Mouse (Mus musculus): ENCODE results near the gene Rpl36a. TPM values are rescaled to one million over a fixed set of nuclear protein-coding genes. Genes with fewer than 3 reads are reported as not detected.
"Not testable (repeated sequence)": the region's sequence is repeated elsewhere in the genome, so short reads cannot be mapped to it uniquely, and the experiment has no call there.

The Rpl36a gene
- polyA plus RNA-seq (2012; rRNA removed): 151 and 203 TPM in 2 replicates

- DNase-seq (ENCODE audit: low read depth): no peak
These were observed at the start of gene Rpl36a for GRCm38 (mm10) chrX:134585103-134586002. Gene Rpl36a, plus strand, starts transcription at chrX:134585654.

- not testable (repeated sequence) for DNase-seq (ENCODE audit: low read depth)
These were observed 45.7 kb upstream of the Rpl36a start for GRCm38 (mm10) chrX:134539795-134540194.

- peak; percentile 17 for DNase-seq (ENCODE audit: low read depth)
These were observed 44.9 kb upstream of the Rpl36a start for GRCm38 (mm10) chrX:134540414-134541135.

- no peak for DNase-seq (ENCODE audit: low read depth)
These were observed 44.1 kb upstream of the Rpl36a start, which contains the start of gene Timm8a1 for GRCm38 (mm10) chrX:134541145-134541954. Gene Timm8a1, minus strand, starts transcription at chrX:134541865.

GRCm38 (mm10) chrX:134541955-134542308 lies 43.5 kb upstream of the Rpl36a start:
- DNase-seq (ENCODE audit: low read depth): no peak

GRCm38 (mm10) chrX:134547330-134547729 lies 38.1 kb upstream of the Rpl36a start:
- no peak for DNase-seq (ENCODE audit: low read depth)

GRCm38 (mm10) chrX:134550903-134551302 lies 34.6 kb upstream of the Rpl36a start:
- DNase-seq (ENCODE audit: low read depth): no peak

GRCm38 (mm10) chrX:134553326-134553725 lies 32.1 kb upstream of the Rpl36a start:
- DNase-seq (ENCODE audit: low read depth): no peak

GRCm38 (mm10) chrX:134554425-134554824 lies 31.0 kb upstream of the Rpl36a start:
- DNase-seq (ENCODE audit: low read depth): no peak

GRCm38 (mm10) chrX:134564326-134564725 lies 21.1 kb upstream of the Rpl36a start:
- DNase-seq (ENCODE audit: low read depth): no peak

GRCm38 (mm10) chrX:134566536-134567222 lies 18.8 kb upstream of the Rpl36a start:
- DNase-seq (ENCODE audit: low read depth): no peak

GRCm38 (mm10) chrX:134577896-134578295 lies 7.6 kb upstream of the Rpl36a start:
- DNase-seq (ENCODE audit: low read depth): no peak

GRCm38 (mm10) chrX:134580528-134581305 lies 4.7 kb upstream of the Rpl36a start:
- DNase-seq (ENCODE audit: low read depth): no peak

- no peak for DNase-seq (ENCODE audit: low read depth)
These were observed 3.2 kb upstream of the Rpl36a start for GRCm38 (mm10) chrX:134582270-134582669.

- no peak for DNase-seq (ENCODE audit: low read depth)
These were observed 2.4 kb upstream of the Rpl36a start, which contains the start of gene Btk for GRCm38 (mm10) chrX:134582888-134583669. Gene Btk, minus strand, starts transcription at chrX:134583570.

- DNase-seq (ENCODE audit: low read depth): no peak
These were observed 993 bp downstream of the Rpl36a start for GRCm38 (mm10) chrX:134586447-134586846.

- no peak for DNase-seq (ENCODE audit: low read depth)
These were observed 2.8 kb downstream of the Rpl36a start for GRCm38 (mm10) chrX:134588261-134588660.

- no peak for DNase-seq (ENCODE audit: low read depth)
These were observed 3.5 kb downstream of the Rpl36a start for GRCm38 (mm10) chrX:134588997-134589396.

- no peak for DNase-seq (ENCODE audit: low read depth)
These were observed 4.4 kb downstream of the Rpl36a start for GRCm38 (mm10) chrX:134589836-134590235.
